Mouse (Mus musculus) cerebellum, postnatal 25 days (tissue): ENCODE results near the gene St3gal2.
"Not testable (repeated sequence)": the region's sequence is repeated elsewhere in the genome, so short reads cannot be mapped to it uniquely, and the experiment has no call there.

Experiments used
- DNase-seq, 2 experiments: peaks; one replicate each; pipeline ENCODE4 v3.0.0; 2021; ENCODE audit warnings: mixed read lengths in 2 of 2

Gene St3gal2

DNA sequence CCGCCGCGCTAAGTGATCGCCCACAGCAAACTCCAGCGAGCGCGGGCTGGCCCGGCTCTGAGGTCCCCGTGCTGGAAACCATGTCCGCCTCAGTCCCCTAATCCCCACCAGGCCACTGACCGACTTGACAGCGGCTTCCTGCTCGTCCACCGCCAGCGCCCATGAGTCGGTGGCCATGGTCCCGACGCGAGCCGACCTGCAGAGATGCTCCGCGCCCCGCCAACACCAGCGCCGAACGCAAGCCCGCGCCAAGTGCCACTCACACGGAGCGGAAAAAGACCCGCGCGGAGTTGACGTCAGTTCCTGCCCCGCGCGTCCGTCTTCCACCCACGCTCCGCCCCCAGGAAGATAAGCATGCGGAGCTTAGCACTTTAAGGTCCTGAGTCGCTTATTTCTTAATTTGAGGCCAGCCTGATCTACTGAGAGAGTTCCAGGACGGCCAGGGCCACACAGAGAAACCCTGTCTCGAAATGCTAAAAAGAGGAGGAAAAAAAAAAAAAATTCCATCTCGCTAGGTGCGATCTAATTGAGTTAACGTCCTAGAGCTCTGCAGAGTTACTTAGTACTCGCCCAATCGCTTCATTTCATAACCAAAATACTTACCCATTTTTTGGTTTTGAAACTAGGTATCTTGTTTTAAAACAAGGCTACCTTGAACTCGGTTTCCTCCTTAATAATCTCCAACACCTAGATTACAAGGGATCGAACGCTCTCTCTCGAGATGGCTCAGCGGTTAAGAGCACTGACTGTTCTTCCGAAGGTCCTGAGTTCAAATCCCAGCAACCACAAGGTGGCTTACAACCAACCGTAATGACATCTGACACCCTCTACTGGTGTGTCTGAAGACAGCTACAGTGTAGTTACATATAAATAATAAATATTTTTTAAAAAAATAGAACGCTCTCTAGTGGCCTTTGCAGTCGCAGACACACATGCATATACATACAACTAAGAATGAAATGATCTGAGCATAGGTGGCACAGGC is 78.1 kb downstream of the St3gal2 start, which contains the start of gene Ddx19a:
TSS of gene Ddx19a (minus strand) at position 254 of the 985 bp plus-strand sequence.
- DNase-seq = peak; percentile 90 to 94

DNA sequence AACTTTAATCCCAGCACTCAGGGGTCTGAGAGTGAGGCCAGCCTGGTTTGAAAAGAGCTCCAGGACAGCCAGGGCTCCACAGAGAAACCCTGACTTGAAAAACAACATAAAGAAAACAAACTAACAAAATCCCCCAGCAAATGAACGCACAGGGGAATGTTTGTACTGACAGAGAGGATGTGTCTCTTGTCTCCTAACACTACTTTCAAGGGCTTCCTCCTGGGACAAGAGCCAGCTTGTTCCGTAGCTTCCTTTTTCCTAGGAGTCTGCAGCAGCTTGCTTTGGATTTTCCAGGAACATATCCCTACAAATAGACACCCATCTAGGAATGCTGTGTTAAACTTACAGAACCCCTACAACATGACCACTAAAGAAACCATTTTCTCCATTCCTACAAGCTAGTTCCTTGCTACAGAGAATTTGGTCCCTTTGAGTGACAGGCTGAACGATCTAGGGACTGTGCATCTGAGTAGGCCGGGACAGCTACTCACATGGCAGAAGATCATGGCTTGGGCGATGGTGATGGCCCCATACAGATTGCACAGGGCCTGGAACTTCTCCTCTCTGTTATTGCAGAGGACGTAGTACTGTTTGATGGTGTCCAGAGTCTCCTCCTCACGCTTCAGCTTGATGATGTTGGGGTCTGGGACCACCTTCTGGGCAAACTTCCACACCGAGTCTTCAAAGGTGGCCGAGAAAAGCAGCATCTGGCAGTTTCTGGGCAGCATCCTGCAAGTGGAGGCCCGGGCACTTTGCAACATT is 90.7 kb downstream of the St3gal2 start:
- DNase-seq = not testable (repeated sequence)
